Mouse (Mus musculus): Measurements from ENCODE around the gene Alg2.

GRCm38 (mm10) chr4:47425247-47425830 is 48.8 kb downstream of the Alg2 start:
- TF ChIP-seq POLR2A (IDR thresholded peaks at IDR 0.05; ENCODE audit: control insufficient read depth, low read depth, low read length) (no peak), CTCF (IDR thresholded peaks at IDR 0.05; ENCODE audit: control insufficient read depth, insufficient read depth, insufficient replicate concordance, low read depth, low read length) (no peak)
